Mouse (Mus musculus): ENCODE data around the gene Cplx1. TPM values are rescaled to one million over a fixed set of nuclear protein-coding genes. Genes with fewer than 3 reads are reported as not detected.

Gene Cplx1
- polyA plus RNA-seq (2012; rRNA removed): 339 and 354 TPM in 2 replicates

GRCm38 (mm10) chr5:108549489-108550206, at the start of gene Cplx1:
Gene Cplx1, minus strand, starts transcription at chr5:108550024.
- TF ChIP-seq CTCF (IDR thresholded peaks at IDR 0.05; ENCODE audit: extremely low read depth, insufficient read depth, low read length) (no peak), POLR2A (IDR thresholded peaks at IDR 0.05; ENCODE audit: extremely low read depth, insufficient read depth, low read length) (peak; percentile 78; the same call in 1 of the 2 replicates)
- H3K4me1 ChIP-seq (ENCODE audit: control insufficient read depth, insufficient read depth, low read length): peaks cover 4% of the 10 kb centered on the region
- peak within 1 kb of the TSS; percentile 75 for H3K27ac ChIP-seq (ENCODE audit: insufficient read depth, low read length)
- H3K4me3 ChIP-seq (ENCODE audit: insufficient read depth, low read length): peak within 1 kb of the TSS; percentile 97

DNA sequence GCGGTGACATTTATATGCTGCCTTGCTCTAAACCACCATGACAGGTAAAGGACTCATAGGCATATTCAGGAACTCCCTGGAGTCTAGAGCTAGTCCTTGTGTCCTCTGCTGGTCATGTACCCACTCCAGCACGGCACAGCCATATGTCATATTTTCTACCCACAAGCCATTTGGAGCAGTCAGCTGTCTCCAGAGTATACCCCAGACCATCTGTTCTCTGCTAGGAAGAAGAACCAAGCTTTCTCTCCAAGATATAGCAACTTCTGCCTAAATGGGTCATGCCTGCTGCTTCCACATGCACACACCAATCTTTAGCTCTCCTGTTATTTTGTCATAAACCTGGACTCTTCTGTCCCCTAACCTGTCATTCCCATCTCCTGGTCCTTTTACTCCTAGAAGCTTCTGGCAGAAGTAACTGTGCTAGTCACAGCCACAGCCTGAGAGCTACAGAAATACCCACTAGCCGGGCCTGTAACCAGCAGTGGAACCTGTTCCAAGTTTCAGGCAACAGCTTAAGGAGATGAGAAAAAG, 31.6 kb upstream of the Cplx1 start:
- no peak for TF ChIP-seq CTCF (IDR thresholded peaks at IDR 0.05; ENCODE audit: extremely low read depth, insufficient read depth, low read length)
- no peak for TF ChIP-seq POLR2A (IDR thresholded peaks at IDR 0.05; ENCODE audit: extremely low read depth, insufficient read depth, low read length)
- Histone ChIP-seq H3K4me3 (ENCODE audit: insufficient read depth, low read length) (no peak overlapping the region), H3K4me1 (ENCODE audit: control insufficient read depth, insufficient read depth, low read length) (peaks cover 2% of the 10 kb centered on the region), H3K27ac (ENCODE audit: insufficient read depth, low read length) (peak overlapping the region; percentile 14; the same call in 1 of the 2 replicates)

GRCm38 (mm10) chr5:108573054-108573453, 23.2 kb upstream of the Cplx1 start:
- H3K27ac ChIP-seq (ENCODE audit: insufficient read depth, low read length): no peak overlapping the region
- no peak for TF ChIP-seq POLR2A (IDR thresholded peaks at IDR 0.05; ENCODE audit: extremely low read depth, insufficient read depth, low read length)
- no peak for TF ChIP-seq CTCF (IDR thresholded peaks at IDR 0.05; ENCODE audit: extremely low read depth, insufficient read depth, low read length)
- no peaks in the 10 kb centered on the region for H3K4me1 ChIP-seq (ENCODE audit: control insufficient read depth, insufficient read depth, low read length)
- H3K4me3 ChIP-seq (ENCODE audit: insufficient read depth, low read length): no peak overlapping the region

GRCm38 (mm10) chr5:108570991-108571390, 21.2 kb upstream of the Cplx1 start:
- TF ChIP-seq CTCF (IDR thresholded peaks at IDR 0.05; ENCODE audit: extremely low read depth, insufficient read depth, low read length): no peak
- no peak for TF ChIP-seq POLR2A (IDR thresholded peaks at IDR 0.05; ENCODE audit: extremely low read depth, insufficient read depth, low read length)

DNA sequence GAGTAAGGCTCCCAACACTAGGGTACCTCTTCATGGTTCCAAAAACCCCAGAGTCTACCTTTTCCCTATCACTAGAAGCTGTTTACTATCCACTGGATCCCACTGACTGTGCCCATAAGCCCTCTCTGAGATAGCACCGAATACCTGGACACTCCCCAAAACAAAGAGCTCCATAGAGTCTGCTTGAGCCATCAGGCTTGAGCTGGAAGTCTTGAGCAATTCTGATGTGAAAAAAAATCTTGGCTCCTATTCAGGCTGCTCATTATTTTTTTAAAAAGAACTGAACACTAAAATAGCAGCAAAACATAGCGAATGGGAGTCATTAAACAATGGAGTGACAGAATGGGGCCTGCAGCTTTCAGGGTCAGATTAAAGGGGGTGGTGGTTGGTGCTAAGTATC, 17.3 kb upstream of the Cplx1 start:
- Histone ChIP-seq H3K4me3 (ENCODE audit: insufficient read depth, low read length) (no peak overlapping the region), H3K4me1 (ENCODE audit: control insufficient read depth, insufficient read depth, low read length) (no peaks in the 10 kb centered on the region), H3K27ac (ENCODE audit: insufficient read depth, low read length) (no peak overlapping the region)
- TF ChIP-seq CTCF (IDR thresholded peaks at IDR 0.05; ENCODE audit: extremely low read depth, insufficient read depth, low read length): no peak
- TF ChIP-seq POLR2A (IDR thresholded peaks at IDR 0.05; ENCODE audit: extremely low read depth, insufficient read depth, low read length): no peak

More at GRCm38 (mm10) chr5:108570991-108571390, 21.2 kb upstream of the Cplx1 start:
- Histone ChIP-seq H3K4me1 (ENCODE audit: control insufficient read depth, insufficient read depth, low read length) (no peaks in the 10 kb centered on the region), H3K4me3 (ENCODE audit: insufficient read depth, low read length) (no peak overlapping the region), H3K27ac (ENCODE audit: insufficient read depth, low read length) (no peak overlapping the region)

- Histone ChIP-seq H3K4me3 (ENCODE audit: insufficient read depth, low read length) (no peak overlapping the region), H3K4me1 (ENCODE audit: control insufficient read depth, insufficient read depth, low read length) (no peaks in the 10 kb centered on the region), H3K27ac (ENCODE audit: insufficient read depth, low read length) (no peak overlapping the region)
- TF ChIP-seq CTCF (IDR thresholded peaks at IDR 0.05; ENCODE audit: extremely low read depth, insufficient read depth, low read length) (no peak), POLR2A (IDR thresholded peaks at IDR 0.05; ENCODE audit: extremely low read depth, insufficient read depth, low read length) (no peak)
These were observed 16.7 kb upstream of the Cplx1 start for GRCm38 (mm10) chr5:108566523-108566922.

DNA sequence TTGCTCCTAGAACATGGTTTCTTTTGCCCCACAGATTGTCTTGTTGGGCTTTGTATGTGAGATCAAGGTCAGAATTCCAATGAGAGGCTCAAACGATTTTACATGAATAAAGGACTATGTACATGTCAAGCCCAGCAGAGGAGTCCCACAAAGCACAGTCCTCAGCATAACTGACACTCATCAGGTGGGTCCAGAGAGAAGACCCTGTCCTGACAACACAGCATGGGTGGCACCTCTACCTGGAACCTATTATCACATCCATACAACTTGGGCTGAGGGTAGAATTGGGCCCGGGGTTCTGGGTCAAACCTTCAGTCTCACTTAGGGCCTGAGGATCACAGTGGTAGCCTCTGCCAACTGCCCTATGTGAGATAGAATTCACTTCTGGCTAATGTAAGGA, 15.6 kb upstream of the Cplx1 start:
- Histone ChIP-seq H3K27ac (ENCODE audit: insufficient read depth, low read length) (no peak overlapping the region), H3K4me1 (ENCODE audit: control insufficient read depth, insufficient read depth, low read length) (no peaks in the 10 kb centered on the region), H3K4me3 (ENCODE audit: insufficient read depth, low read length) (no peak overlapping the region)
- TF ChIP-seq CTCF (IDR thresholded peaks at IDR 0.05; ENCODE audit: extremely low read depth, insufficient read depth, low read length) (no peak), POLR2A (IDR thresholded peaks at IDR 0.05; ENCODE audit: extremely low read depth, insufficient read depth, low read length) (no peak)

DNA sequence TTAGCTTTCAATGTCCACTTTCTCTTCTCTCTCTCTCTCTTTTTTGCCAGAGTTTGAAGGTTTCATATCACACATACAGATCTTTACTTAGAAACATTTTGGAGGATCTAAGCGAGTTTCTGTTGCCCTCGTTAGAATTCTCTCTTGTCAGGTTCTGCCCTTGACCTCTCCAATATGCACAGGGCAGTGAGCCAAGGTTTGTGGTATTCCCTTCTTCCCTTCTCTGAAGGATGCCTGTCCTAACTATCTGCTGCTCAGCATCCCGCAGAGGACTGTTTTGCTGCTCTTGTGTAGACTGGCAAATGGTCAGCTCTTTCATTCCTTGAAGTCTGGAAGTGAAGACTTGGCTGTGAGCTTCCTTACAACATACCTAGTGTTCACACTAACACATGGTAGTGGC, 14.5 kb upstream of the Cplx1 start:
- TF ChIP-seq POLR2A (IDR thresholded peaks at IDR 0.05; ENCODE audit: extremely low read depth, insufficient read depth, low read length) (no peak), CTCF (IDR thresholded peaks at IDR 0.05; ENCODE audit: extremely low read depth, insufficient read depth, low read length) (no peak)
- Histone ChIP-seq H3K4me3 (ENCODE audit: insufficient read depth, low read length) (no peak overlapping the region), H3K27ac (ENCODE audit: insufficient read depth, low read length) (no peak overlapping the region), H3K4me1 (ENCODE audit: control insufficient read depth, insufficient read depth, low read length) (no peaks in the 10 kb centered on the region)

DNA sequence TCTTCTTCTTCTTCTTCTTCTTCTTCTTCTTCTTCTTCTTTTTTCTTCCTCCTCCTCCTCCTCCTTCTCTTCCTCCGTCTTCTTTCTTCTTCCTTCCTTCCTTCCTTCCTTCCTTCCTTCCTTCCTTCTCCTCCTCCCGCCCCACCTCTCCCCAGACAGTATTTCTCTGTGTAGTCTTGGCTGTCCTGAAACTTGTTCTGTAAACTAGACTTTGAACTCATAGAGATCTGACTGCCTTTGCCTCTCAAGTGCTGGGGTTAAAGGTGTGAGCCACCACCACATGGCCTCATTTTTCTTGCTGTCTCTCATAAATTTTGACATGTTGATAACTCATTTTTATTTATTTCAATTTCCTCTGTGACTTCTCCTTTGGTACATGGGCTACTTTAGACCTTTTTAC, 12.7 kb upstream of the Cplx1 start:
- H3K4me1 ChIP-seq (ENCODE audit: control insufficient read depth, insufficient read depth, low read length): no peaks in the 10 kb centered on the region
- no peak overlapping the region for H3K27ac ChIP-seq (ENCODE audit: insufficient read depth, low read length)
- no peak for TF ChIP-seq POLR2A (IDR thresholded peaks at IDR 0.05; ENCODE audit: extremely low read depth, insufficient read depth, low read length)
- no peak for TF ChIP-seq CTCF (IDR thresholded peaks at IDR 0.05; ENCODE audit: extremely low read depth, insufficient read depth, low read length)
- H3K4me3 ChIP-seq (ENCODE audit: insufficient read depth, low read length): no peak overlapping the region

GRCm38 (mm10) chr5:108556986-108557385, 7.2 kb upstream of the Cplx1 start:
- no peak overlapping the region for H3K27ac ChIP-seq (ENCODE audit: insufficient read depth, low read length)
- TF ChIP-seq POLR2A (IDR thresholded peaks at IDR 0.05; ENCODE audit: extremely low read depth, insufficient read depth, low read length): no peak
- no peak for TF ChIP-seq CTCF (IDR thresholded peaks at IDR 0.05; ENCODE audit: extremely low read depth, insufficient read depth, low read length)
- H3K4me1 ChIP-seq (ENCODE audit: control insufficient read depth, insufficient read depth, low read length): no peaks in the 10 kb centered on the region
- no peak overlapping the region for H3K4me3 ChIP-seq (ENCODE audit: insufficient read depth, low read length)

Data from cortical plate, adult 2 months (tissue).